Mouse (Mus musculus) myocyte (in vitro differentiated cells): ENCODE measurements at regions not wholly inside any gene's neighbourhood (a gene's known extent, or its start where the extent isn't known, plus 50 kb on each side); places are given as distances from the start of the nearest gene placed in this dataset.
"Not testable (repeated sequence)": the region's sequence is repeated elsewhere in the genome, so short reads cannot be mapped to it uniquely, and the experiment has no call there.

Experiments
- MAX ChIP-seq: IDR thresholded peaks from one replicate; pipeline ENCODE4 v1.6.1; 2011; ENCODE audit warnings: low read depth, mild to moderate bottlenecking, control low read depth
- MYOG ChIP-seq, 3 experiments: IDR thresholded peaks; one replicate each; pipeline ENCODE4 v1.6.1; 2011; ENCODE audit warnings: control low read depth in 2 of 3, low read depth in 2 of 3, mild to moderate bottlenecking in 2 of 3; ENCODE audit not compliant: insufficient read length in 2 of 3, control insufficient read depth in 1 of 3, insufficient read depth in 1 of 3
- POLR2A ChIP-seq: IDR thresholded peaks from one replicate; pipeline ENCODE4 v1.6.1; 2011; ENCODE audit warnings: low read depth, mild to moderate bottlenecking, control low read depth, moderate library complexity; ENCODE audit not compliant: insufficient read length
- TCF3 ChIP-seq: IDR thresholded peaks from one replicate; pipeline ENCODE4 v1.6.1; 2011; ENCODE audit warnings: low read depth, control low read depth; ENCODE audit not compliant: insufficient read length

- TF ChIP-seq POLR2A; TCF3; MYOG (IDR thresholded peaks at IDR 0.05; ENCODE audit: control insufficient read depth in 1 of 3, insufficient read depth in 1 of 3, insufficient read length in 2 of 3, low read depth in 2 of 3); MAX: not testable (repeated sequence)
Measured at GRCm38 (mm10) chrX:50655380-50655779, 185.5 kb upstream of the Stk26 start.
